Mouse (Mus musculus): Measurements from ENCODE around the gene Arhgap23. TPM values are rescaled to one million over a fixed set of nuclear protein-coding genes. Genes with fewer than 3 reads are reported as not detected.

The Arhgap23 gene
- polyA plus RNA-seq, 1 experiment from 2014 or later, result 5.4 TPM

DNA sequence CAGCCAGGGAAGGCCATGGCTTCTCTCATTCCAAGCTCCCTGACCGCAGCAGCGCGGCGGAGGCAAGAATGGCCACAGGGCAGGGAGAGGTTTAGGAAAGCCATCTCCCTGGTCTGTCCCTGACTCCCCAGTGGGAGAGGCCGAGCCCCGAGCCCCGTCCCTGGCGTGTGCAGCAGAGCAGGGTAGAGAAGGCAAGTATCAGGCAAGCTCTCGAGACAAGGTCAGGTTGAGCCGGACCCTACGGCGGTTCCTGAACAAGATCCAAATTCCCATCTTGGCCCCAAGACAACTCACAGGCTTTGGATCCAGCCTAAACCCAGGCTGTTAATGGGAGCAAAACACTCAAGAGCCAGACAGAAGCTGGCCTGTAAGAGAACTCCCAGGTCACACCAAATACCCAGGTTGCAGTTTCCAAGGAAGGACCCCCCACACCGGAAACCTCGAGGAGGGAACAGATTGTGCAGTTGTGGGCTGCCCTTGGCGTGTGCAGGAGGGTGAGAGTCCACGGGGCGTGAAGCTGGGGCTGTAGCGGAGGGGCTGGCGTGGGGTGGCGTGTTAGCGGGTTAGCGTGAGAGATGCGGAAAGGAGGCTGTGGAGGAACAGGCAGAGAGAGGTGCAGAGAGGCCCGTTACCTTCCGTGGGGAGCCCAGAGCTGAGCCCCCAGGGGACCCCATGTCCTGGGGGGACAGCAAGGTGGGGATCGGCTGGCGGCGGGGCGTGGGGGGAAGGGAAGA lies 106.6 kb downstream of the Arhgap23 start:
- ATAC-seq (no peak), DNase-seq (ENCODE audit: low spot score) (no peak)
- no peaks in the 10 kb centered on the region for H3K9me3 ChIP-seq (replicated peaks; ENCODE audit: control insufficient read depth, low read length)
- peaks cover 96% of the 10 kb centered on the region for H3K36me3 ChIP-seq (ENCODE audit: control insufficient read depth, insufficient read depth, low read length)
- no peaks in the 10 kb centered on the region; the same call in 1 of the 2 replicates for H3K4me1 ChIP-seq (ENCODE audit: control insufficient read depth, insufficient read depth, low read length)
- H3K27me3 ChIP-seq (replicated peaks; ENCODE audit: control insufficient read depth, insufficient read depth, low read length), result no peaks in the 10 kb centered on the region
- H3K4me3 ChIP-seq (ENCODE audit: low read depth, low read length), result no peak overlapping the region
- no peak overlapping the region for H3K4me2 ChIP-seq (ENCODE audit: low read length)
- 89% methylated on average over 29 of the region's 29 CpGs for WGBS
- H3K9ac ChIP-seq (ENCODE audit: low read length), result no peak overlapping the region
- no peak overlapping the region for H3K27ac ChIP-seq (ENCODE audit: low read depth, low read length)

DNA sequence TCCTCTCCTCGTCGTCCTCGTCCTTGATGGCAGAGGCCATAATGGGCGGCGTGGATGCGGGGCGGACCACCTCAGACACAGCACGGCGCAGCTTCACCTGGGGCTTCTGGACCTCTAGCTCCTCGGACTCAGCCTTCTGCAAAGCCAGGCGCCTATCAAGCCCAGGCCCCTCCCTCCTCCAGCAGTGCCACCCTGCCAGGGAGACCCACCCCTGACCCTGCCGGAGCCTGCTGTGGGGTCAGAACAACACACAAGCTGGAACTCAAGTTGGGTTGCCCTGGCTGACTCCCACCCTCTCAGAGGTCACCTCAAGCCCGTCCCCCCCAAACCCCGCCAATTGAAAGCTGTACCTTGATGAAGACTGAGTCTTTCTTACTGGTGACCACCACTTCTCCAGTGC lies 107.8 kb downstream of the Arhgap23 start:
- H3K36me3 ChIP-seq (ENCODE audit: control insufficient read depth, insufficient read depth, low read length), result peaks cover 89% of the 10 kb centered on the region
- H3K4me1 ChIP-seq (ENCODE audit: control insufficient read depth, insufficient read depth, low read length), result no peaks in the 10 kb centered on the region; the same call in 1 of the 2 replicates
- no peak overlapping the region for H3K4me3 ChIP-seq (ENCODE audit: low read depth, low read length)
- WGBS, result 92% methylated on average over 14 of the region's 14 CpGs
- no peaks in the 10 kb centered on the region for H3K9me3 ChIP-seq (replicated peaks; ENCODE audit: control insufficient read depth, low read length)
- H3K27ac ChIP-seq (ENCODE audit: low read depth, low read length), result peak overlapping the region; percentile 52; the same call in 1 of the 2 replicates
- no peak overlapping the region for H3K4me2 ChIP-seq (ENCODE audit: low read length)
- ATAC-seq, result no peak
- no peaks in the 10 kb centered on the region for H3K27me3 ChIP-seq (replicated peaks; ENCODE audit: control insufficient read depth, insufficient read depth, low read length)
- H3K9ac ChIP-seq (ENCODE audit: low read length), result no peak overlapping the region
- no peak for DNase-seq (ENCODE audit: low spot score)

DNA sequence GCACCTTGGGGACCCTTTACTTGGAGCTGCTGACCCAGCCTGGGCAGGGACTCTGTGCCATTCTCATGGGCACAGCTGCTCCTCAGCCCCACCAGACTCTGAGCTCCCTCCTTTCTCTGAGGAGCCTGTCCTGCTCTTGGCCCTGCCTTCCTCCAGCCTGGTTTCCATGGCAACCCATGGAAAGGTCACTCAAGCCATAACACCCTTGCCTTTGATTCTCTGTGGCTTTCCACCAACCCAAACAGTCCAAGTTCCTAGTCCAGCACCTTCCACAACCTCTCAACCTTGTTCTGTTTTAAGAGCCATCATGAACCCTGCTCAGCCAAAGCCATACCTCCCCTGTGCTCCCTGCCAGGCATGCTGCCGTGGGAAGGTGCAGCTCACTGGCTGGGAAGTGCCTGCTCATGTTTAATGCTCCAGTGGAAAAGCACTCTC lies 108.5 kb downstream of the Arhgap23 start:
- DNase-seq (ENCODE audit: low spot score) (no peak), ATAC-seq (no peak)
- no peak overlapping the region for H3K4me3 ChIP-seq (ENCODE audit: low read depth, low read length)
- no peaks in the 10 kb centered on the region; the same call in 1 of the 2 replicates for H3K4me1 ChIP-seq (ENCODE audit: control insufficient read depth, insufficient read depth, low read length)
- no peak overlapping the region for H3K9ac ChIP-seq (ENCODE audit: low read length)
- H3K27ac ChIP-seq (ENCODE audit: low read depth, low read length), result peak overlapping the region; percentile 52; the same call in 1 of the 2 replicates
- peaks cover 89% of the 10 kb centered on the region for H3K36me3 ChIP-seq (ENCODE audit: control insufficient read depth, insufficient read depth, low read length)
- no peaks in the 10 kb centered on the region for H3K9me3 ChIP-seq (replicated peaks; ENCODE audit: control insufficient read depth, low read length)
- H3K4me2 ChIP-seq (ENCODE audit: low read length), result no peak overlapping the region
- WGBS, result 3% methylated on average over 1 of the region's 1 CpGs
- no peaks in the 10 kb centered on the region for H3K27me3 ChIP-seq (replicated peaks; ENCODE audit: control insufficient read depth, insufficient read depth, low read length)

DNA sequence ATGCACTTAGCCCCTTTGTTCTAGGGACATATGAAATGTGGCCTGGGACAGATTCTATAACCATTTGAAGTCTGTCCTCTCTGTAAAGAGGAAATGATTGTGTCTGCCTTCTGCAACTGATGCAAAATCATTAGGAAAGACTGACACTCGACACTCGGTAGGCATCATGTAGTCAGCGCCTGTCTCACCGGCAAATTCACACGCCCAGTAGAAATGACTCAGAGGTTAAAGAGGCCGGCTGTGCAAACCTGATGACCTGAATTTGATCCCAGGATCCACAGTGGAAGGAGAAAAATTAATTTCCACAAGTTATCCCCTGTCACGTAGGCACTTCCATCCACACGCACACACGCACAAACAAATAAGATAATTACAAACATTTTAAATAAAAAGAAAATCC lies 109.0 kb downstream of the Arhgap23 start:
- ATAC-seq (no peak), DNase-seq (ENCODE audit: low spot score) (no peak)
- no peaks in the 10 kb centered on the region; the same call in 1 of the 2 replicates for H3K4me1 ChIP-seq (ENCODE audit: control insufficient read depth, insufficient read depth, low read length)
- H3K9me3 ChIP-seq (replicated peaks; ENCODE audit: control insufficient read depth, low read length), result no peaks in the 10 kb centered on the region
- peak overlapping the region; percentile 21 for H3K27ac ChIP-seq (ENCODE audit: low read depth, low read length)
- no peak overlapping the region for H3K9ac ChIP-seq (ENCODE audit: low read length)
- 70% methylated on average over 9 of the region's 9 CpGs for WGBS
- peaks cover 89% of the 10 kb centered on the region for H3K36me3 ChIP-seq (ENCODE audit: control insufficient read depth, insufficient read depth, low read length)
- H3K27me3 ChIP-seq (replicated peaks; ENCODE audit: control insufficient read depth, insufficient read depth, low read length), result no peaks in the 10 kb centered on the region
- H3K4me2 ChIP-seq (ENCODE audit: low read length), result no peak overlapping the region
- H3K4me3 ChIP-seq (ENCODE audit: low read depth, low read length), result no peak overlapping the region

DNA sequence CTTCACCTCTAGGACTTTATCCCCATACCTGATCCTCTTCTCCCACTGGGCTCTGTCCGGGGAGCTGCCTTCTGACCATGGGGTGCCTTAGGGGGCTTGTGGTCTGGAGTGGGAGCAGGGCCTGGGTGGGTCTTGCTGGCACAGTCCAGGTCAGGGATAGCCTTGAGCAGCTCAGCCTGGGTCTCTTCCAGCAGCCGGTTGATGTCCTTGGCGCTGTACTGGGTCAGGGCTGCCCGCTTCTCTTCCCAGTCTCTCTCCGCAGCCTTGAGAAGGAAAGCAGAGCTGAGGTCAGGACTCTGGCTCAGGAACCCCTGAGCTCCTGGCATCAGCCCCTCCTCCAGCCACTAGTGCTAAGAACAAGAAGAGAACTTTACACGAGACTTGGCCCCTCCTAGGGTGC lies 110.0 kb downstream of the Arhgap23 start:
- Histone ChIP-seq H3K4me3 (ENCODE audit: low read depth, low read length) (no peak overlapping the region), H3K4me2 (ENCODE audit: low read length) (no peak overlapping the region), H3K27me3 (replicated peaks; ENCODE audit: control insufficient read depth, insufficient read depth, low read length) (no peaks in the 10 kb centered on the region), H3K9ac (ENCODE audit: low read length) (no peak overlapping the region), H3K36me3 (ENCODE audit: control insufficient read depth, insufficient read depth, low read length) (peaks cover 88% of the 10 kb centered on the region), H3K4me1 (ENCODE audit: control insufficient read depth, insufficient read depth, low read length) (no peaks in the 10 kb centered on the region; the same call in 1 of the 2 replicates), H3K27ac (ENCODE audit: low read depth, low read length) (no peak overlapping the region), H3K9me3 (replicated peaks; ENCODE audit: control insufficient read depth, low read length) (no peaks in the 10 kb centered on the region)
- ATAC-seq (no peak), DNase-seq (ENCODE audit: low spot score) (no peak)
- WGBS, result 88% methylated on average over 6 of the region's 6 CpGs

DNA sequence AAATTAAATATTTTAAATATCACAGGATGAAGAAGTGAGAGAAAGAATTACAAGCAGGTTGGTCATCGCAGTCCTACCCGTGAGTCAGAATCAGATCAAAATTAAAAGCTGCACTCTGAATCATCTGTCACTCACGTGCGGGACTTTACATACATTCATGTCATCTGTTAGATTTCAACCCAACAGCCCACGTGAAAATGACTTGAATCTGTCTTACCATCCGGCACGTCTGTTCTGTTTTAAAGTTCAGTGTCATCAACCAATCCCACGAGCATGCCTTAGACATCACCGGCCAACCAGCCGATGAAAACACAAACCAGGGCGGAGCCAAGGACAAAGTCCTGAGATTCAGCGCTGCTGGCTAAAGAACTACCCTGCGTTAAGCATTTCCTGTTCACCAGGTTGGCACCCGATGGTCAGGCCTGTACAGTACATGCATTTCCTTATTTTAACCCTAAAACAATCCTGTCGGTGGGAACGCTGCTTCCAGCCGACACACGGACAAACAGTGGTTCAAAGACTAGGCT lies 113.0 kb downstream of the Arhgap23 start:
- WGBS, result 85% methylated on average over 18 of the region's 18 CpGs
- no peaks in the 10 kb centered on the region for H3K9me3 ChIP-seq (replicated peaks; ENCODE audit: control insufficient read depth, low read length)
- H3K9ac ChIP-seq (ENCODE audit: low read length), result no peak overlapping the region
- peaks cover 12% of the 10 kb centered on the region for H3K27me3 ChIP-seq (replicated peaks; ENCODE audit: control insufficient read depth, insufficient read depth, low read length)
- H3K36me3 ChIP-seq (ENCODE audit: control insufficient read depth, insufficient read depth, low read length), result peaks cover 81% of the 10 kb centered on the region
- peaks cover 7% of the 10 kb centered on the region; the same call in 1 of the 2 replicates for H3K4me1 ChIP-seq (ENCODE audit: control insufficient read depth, insufficient read depth, low read length)
- ATAC-seq (no peak), DNase-seq (ENCODE audit: low spot score) (no peak)
- no peak overlapping the region for H3K27ac ChIP-seq (ENCODE audit: low read depth, low read length)
- H3K4me3 ChIP-seq (ENCODE audit: low read depth, low read length), result no peak overlapping the region
- H3K4me2 ChIP-seq (ENCODE audit: low read length), result no peak overlapping the region

DNA sequence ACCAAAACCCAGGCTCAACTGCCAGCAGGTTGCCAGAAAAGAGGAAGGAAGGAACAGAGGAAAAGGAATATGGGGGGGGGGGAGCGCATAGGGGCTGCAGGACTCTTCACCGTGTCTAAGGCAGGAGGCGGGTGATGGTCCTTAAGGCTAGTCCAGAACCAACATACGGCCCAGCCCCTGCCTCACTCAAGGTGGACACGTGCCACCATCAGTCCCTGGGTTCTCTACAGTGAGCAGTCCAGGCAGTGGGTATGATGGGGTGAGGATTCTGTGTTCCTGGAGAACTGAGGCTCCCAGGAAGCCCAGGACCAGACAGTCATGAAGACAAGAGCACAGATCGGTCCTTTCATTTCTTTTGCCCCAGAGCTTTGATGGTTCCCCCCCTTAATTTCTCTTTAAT lies 114.7 kb downstream of the Arhgap23 start:
- peaks cover 29% of the 10 kb centered on the region for H3K27me3 ChIP-seq (replicated peaks; ENCODE audit: control insufficient read depth, insufficient read depth, low read length)
- no peak for ATAC-seq
- DNase-seq (ENCODE audit: low spot score), result no peak
- 96% methylated on average over 5 of the region's 6 CpGs for WGBS
- H3K9ac ChIP-seq (ENCODE audit: low read length), result no peak overlapping the region
- H3K4me2 ChIP-seq (ENCODE audit: low read length), result no peak overlapping the region
- no peaks in the 10 kb centered on the region for H3K9me3 ChIP-seq (replicated peaks; ENCODE audit: control insufficient read depth, low read length)
- peaks cover 81% of the 10 kb centered on the region for H3K36me3 ChIP-seq (ENCODE audit: control insufficient read depth, insufficient read depth, low read length)
- H3K4me1 ChIP-seq (ENCODE audit: control insufficient read depth, insufficient read depth, low read length), result peaks cover 13% of the 10 kb centered on the region
- H3K27ac ChIP-seq (ENCODE audit: low read depth, low read length), result no peak overlapping the region
- no peak overlapping the region for H3K4me3 ChIP-seq (ENCODE audit: low read depth, low read length)

DNA sequence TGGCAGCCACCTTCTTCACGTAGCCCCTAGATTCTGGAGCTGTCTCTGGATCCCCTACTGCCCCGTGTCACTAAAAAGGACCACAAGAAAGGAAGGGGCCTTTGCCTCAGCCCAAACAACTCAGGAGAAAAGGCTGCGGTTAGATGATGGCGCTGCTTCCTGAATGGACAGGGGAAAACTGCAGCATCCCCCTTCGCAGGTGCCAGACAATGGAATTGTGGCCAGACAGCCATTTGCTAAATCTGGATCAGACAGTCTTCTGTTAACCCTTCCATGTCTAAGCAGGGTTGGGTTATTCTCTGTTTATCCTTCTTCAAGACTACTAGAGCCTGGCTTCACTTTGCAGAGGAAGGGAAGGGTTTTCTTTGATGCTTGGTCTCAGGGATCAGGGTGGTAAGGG lies 115.6 kb downstream of the Arhgap23 start:
- H3K4me1 ChIP-seq (ENCODE audit: control insufficient read depth, insufficient read depth, low read length), result peaks cover 13% of the 10 kb centered on the region
- 59% methylated on average over 5 of the region's 5 CpGs for WGBS
- H3K4me3 ChIP-seq (ENCODE audit: low read depth, low read length), result no peak overlapping the region
- no peak overlapping the region for H3K27ac ChIP-seq (ENCODE audit: low read depth, low read length)
- H3K36me3 ChIP-seq (ENCODE audit: control insufficient read depth, insufficient read depth, low read length), result peaks cover 77% of the 10 kb centered on the region
- H3K9ac ChIP-seq (ENCODE audit: low read length), result peak overlapping the region; percentile 25; the same call in 1 of the 2 replicates
- DNase-seq (ENCODE audit: low spot score) (no peak), ATAC-seq (no peak)
- no peak overlapping the region for H3K4me2 ChIP-seq (ENCODE audit: low read length)
- H3K9me3 ChIP-seq (replicated peaks; ENCODE audit: control insufficient read depth, low read length), result no peaks in the 10 kb centered on the region
- peaks cover 38% of the 10 kb centered on the region for H3K27me3 ChIP-seq (replicated peaks; ENCODE audit: control insufficient read depth, insufficient read depth, low read length)
